Comparison of ENCODE assay signal across 26 mouse cellular contexts in genomic region chr2:29532173-29532572, GRCm38 (mm10).
"Had no signal": no experiment of that assay in that cellular context is flagged by ENCODE, and none has a peak within 500 bp of the region (broad histone marks: within the 10 kb centered on the region; RNA-seq: fewer than 3 reads in every experiment).

No protein-coding gene starts in this region.

- DNase-seq: cerebellum, adult 9-11 months; cerebellum, postnatal 10 days; cerebellum, postnatal 14 days; cerebellum, postnatal 25 days; cerebellum, postnatal 36 days; embryo, embryonic 11 days; gastrocnemius, adult 2 months; gastrocnemius, postnatal 10 days; gastrocnemius, postnatal 14 days; gastrocnemius, postnatal 25 days; gastrocnemius, postnatal 36 days; heart, adult 11 months; heart, adult 18-20 months; heart, adult 2 months had no signal

- H3K9ac ChIP-seq: embryonic facial prominence, embryonic 12.5 days; embryonic facial prominence, embryonic 13.5 days; embryonic facial prominence, embryonic 15.5 days; forebrain, embryonic 12.5 days; forebrain, embryonic 15.5 days; forebrain, postnatal 0 days had no signal

- H3K36me3 ChIP-seq: embryonic facial prominence, embryonic 10.5 days; embryonic facial prominence, embryonic 12.5 days; embryonic facial prominence, embryonic 13.5 days; embryonic facial prominence, embryonic 15.5 days; forebrain, embryonic 10.5 days; forebrain, embryonic 12.5 days; forebrain, embryonic 15.5 days; heart, embryonic 10.5 days had no signal

- H3K27ac ChIP-seq: embryonic facial prominence, embryonic 10.5 days; embryonic facial prominence, embryonic 12.5 days; embryonic facial prominence, embryonic 13.5 days; embryonic facial prominence, embryonic 15.5 days; forebrain, embryonic 10.5 days; forebrain, embryonic 12.5 days; forebrain, embryonic 15.5 days; gastrocnemius, adult 2 months; heart, adult 2 months; heart, embryonic 10.5 days had no signal

- ATAC-seq: forebrain, embryonic 14.5 days; forebrain, embryonic 15.5 days; forebrain, embryonic 16.5 days; forebrain, postnatal 0 days had no signal

- H3K27me3 ChIP-seq: embryonic facial prominence, embryonic 12.5 days; embryonic facial prominence, embryonic 13.5 days; embryonic facial prominence, embryonic 15.5 days; forebrain, embryonic 12.5 days; forebrain, embryonic 15.5 days had no signal

- H3K4me1 ChIP-seq: embryonic facial prominence, embryonic 12.5 days; forebrain, embryonic 12.5 days had no signal

- H3K9me3 ChIP-seq: embryonic facial prominence, embryonic 10.5 days; embryonic facial prominence, embryonic 12.5 days; embryonic facial prominence, embryonic 13.5 days; embryonic facial prominence, embryonic 15.5 days; forebrain, embryonic 10.5 days; forebrain, embryonic 12.5 days; forebrain, embryonic 15.5 days; heart, embryonic 10.5 days had no signal

- H3K4me3 ChIP-seq: embryonic facial prominence, embryonic 10.5 days; embryonic facial prominence, embryonic 12.5 days; embryonic facial prominence, embryonic 13.5 days; embryonic facial prominence, embryonic 15.5 days; erythroblast, embryonic 14.5 days; forebrain, embryonic 10.5 days; forebrain, embryonic 12.5 days; forebrain, embryonic 15.5 days; gastrocnemius, adult 2 months; heart, adult 2 months; heart, embryonic 10.5 days had no signal

- H3K4me2 ChIP-seq: embryonic facial prominence, embryonic 12.5 days; embryonic facial prominence, embryonic 13.5 days; embryonic facial prominence, embryonic 15.5 days; forebrain, embryonic 12.5 days; forebrain, embryonic 15.5 days had no signal
